Mouse (Mus musculus) fat pad, adult 2 months (tissue): ENCODE measurements at regions not wholly inside any gene's neighbourhood (a gene's known extent, or its start where the extent isn't known, plus 50 kb on each side); places are given as distances from the start of the nearest gene placed in this dataset.
"Not testable (repeated sequence)": the region's sequence is repeated elsewhere in the genome, so short reads cannot be mapped to it uniquely, and the experiment has no call there.

Experiments used
- DNase-seq: peaks from one replicate; pipeline ENCODE4 v3.0.0-alpha.2; 2011; ENCODE audit warnings: low read depth, low spot score; ENCODE audit errors: extremely low read depth

- no peak for DNase-seq
Measured at GRCm38 (mm10) chr12:32434506-32435002, 56.0 kb downstream of the Ccdc71l start.

DNA sequence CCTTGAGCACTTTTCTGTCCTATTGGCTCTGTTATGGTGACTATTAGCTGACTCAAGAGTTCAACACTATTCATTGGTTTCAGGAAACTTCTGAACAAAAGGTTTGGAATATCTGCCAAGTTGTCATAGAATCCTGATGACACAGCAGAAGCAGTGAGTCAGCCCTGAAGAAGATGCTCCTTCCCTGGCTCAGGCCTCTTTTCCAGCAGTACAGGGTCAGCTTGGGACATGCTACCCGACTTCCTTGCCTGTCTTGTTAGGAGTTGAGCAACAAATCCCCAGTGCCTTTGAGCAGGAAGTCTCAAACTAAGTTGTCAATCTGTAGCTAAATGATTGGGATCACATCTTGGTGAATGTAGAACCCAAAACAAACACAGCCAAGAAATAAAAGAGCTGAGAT is 56.6 kb downstream of the Ccdc71l start:
- no peak for DNase-seq

- no peak for DNase-seq
Measured at GRCm38 (mm10) chr12:32438209-32438608, 59.7 kb downstream of the Ccdc71l start.

DNA sequence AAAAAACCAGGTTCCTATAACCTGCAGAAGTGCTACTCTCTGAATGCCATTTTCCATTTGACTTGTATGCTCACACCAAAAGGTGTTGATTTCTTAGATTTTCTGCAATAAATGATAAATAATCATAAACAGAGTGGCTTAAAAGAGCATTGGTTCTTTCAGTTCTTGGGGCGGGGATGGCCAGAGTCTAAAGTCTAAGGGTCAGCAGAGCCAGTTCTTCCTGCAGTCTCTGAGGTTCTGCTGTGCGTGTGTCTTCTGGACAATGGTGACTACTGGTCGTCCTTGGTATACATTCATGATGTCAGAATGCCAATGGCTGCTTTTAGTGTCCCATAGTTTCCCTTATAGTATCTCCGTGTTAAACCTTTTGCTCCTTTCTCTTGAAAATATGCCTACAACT is 66.3 kb downstream of the Ccdc71l start:
- DNase-seq: no peak

DNA sequence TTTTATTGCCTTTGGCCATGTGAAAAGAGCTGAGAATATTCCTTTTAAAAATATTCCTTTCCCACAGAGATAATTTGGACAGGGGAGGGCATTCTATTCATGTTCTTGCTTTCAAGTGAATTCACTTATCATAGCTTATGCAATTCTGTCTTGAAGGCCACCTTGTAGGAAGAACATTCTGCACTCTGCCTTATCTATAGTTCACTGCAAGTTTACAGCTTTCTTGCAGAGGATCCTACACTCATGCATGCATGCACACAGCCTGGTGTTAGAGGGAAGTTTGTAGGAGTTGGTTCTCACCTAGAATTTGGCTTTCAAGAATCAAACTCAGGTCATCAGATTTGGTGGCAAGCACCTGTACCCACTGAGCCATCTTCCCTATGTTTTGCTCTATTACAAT is 67.4 kb downstream of the Ccdc71l start:
- no peak for DNase-seq

DNA sequence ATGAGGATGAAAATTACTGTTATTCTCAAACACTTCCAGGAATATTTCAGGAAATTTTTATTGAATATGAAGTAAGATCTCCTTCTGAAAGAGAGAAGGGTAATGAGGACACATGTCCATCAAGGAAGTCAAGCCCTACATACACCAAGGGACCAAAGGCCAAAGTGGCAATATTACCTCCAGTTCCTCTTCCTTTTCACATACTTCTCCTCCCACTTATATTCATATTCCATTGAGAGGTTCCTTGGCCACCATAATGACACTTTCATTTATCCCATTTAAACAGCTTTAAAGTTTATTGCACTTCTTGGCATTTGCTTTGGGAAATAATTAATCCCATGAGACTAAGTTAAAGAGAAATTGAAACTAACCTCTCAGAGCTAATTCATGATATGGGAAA is 70.9 kb downstream of the Ccdc71l start:
- no peak for DNase-seq

GRCm38 (mm10) chr12:32451226-32451625 is 72.7 kb downstream of the Ccdc71l start:
- no peak for DNase-seq

DNA sequence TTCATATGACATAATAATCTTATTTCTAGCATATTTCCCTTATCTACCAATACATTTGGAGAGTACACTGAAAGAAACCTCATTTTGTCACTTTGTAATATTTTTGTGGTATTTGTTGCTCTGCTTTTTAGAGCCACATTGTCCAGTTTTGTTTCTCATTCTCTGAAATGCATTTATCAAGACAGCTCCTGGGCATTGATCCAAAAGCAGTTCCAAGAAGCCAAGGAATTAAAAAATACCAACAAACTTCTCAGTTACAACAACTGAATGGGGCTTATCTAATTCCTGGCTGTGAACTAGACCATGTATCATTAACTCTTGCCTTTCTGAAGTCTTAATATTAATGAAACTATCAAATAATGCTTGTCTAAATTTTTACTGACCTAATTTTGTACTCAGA is 76.3 kb downstream of the Ccdc71l start:
- no peak for DNase-seq

GRCm38 (mm10) chr12:32455231-32455630 is 76.7 kb downstream of the Ccdc71l start:
- not testable (repeated sequence) for DNase-seq

- DNase-seq: no peak
Measured at GRCm38 (mm10) chr12:32455913-32456312, 77.4 kb downstream of the Ccdc71l start.

DNA sequence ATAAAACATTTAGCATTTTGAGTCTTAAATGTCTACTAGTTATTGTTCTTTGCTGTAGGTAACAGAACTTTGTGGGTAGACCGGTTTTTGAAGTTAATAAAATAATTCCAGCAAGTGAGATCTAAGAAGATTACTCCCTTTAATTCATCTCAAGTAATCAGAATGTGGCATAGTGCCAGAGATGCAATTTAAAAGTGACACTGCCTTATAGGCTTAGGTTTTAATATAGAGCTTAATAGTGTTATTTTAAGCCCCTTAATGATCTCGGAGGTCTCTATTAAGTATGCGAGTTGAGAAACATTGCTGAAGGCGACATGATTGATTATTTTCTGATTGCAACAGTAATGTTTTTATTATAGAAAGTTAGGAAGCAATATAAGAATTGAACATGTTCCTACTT is 78.3 kb downstream of the Ccdc71l start:
- DNase-seq: peak; percentile 55

DNA sequence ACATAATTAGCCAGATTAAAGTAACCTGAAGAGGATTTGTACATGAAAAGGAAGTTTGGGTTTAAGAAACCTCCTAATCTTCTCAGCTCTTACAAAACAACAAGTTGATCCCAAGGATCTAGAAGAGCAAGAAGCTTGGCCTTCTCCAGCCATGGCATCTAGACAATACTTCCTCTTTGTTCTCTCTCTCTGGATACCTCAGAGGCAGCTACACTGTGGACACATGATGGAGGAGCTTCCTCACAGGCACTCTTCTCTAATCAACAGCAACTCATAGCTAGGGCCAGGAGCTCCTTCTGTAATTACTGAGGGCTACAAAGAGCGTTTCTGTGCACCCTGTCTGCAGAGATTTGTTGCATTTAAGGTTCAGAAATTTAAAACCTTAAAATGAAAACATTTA is 79.9 kb downstream of the Ccdc71l start:
- peak; percentile 37 for DNase-seq

GRCm38 (mm10) chr12:32460330-32460998 is 82.0 kb downstream of the Ccdc71l start:
- peak; percentile 14 for DNase-seq

DNA sequence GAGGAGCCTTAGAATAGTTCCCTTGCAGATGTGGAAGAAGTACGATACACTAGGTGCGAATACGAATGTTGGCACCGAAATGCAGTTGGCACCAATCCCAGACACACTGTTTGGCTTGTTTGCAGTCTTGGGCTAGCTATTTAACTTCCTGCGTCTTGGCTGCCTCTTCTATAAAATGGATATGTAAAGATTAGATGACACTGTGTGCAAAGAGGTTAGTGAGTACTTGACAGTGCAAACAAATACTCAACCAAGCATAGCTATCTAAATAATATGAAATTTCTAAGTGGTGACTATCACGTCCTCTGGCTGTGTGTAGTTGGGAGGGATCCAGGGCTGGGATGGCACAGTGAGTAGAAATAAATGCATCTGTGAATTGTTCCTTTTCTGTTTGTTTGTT is 86.9 kb downstream of the Ccdc71l start:
- no peak for DNase-seq

- no peak for DNase-seq
Measured at GRCm38 (mm10) chr12:32469863-32470262, 91.4 kb downstream of the Ccdc71l start.

DNA sequence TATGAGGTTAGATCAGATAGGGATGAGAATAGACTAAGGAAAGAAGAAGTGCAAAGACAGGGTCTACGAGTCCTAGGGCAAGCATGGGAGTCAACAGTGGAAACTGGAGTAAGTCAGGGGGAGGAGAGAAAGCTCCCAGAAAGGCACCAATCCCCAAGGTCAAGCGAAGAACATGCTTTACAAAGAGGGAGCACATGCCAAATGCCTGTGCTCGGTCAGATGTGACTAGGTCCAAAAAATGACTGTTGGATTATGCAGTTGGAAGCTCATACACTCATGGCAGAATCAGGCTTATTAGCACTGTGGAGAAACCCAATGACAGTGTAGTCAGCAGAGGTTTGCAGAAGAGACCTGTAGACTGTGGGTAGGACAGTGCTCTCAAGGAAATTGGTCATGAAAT is 100.9 kb downstream of the Ccdc71l start:
- no peak for DNase-seq

- DNase-seq: no peak
Measured at GRCm38 (mm10) chr12:32480268-32480667, 101.8 kb downstream of the Ccdc71l start.

DNA sequence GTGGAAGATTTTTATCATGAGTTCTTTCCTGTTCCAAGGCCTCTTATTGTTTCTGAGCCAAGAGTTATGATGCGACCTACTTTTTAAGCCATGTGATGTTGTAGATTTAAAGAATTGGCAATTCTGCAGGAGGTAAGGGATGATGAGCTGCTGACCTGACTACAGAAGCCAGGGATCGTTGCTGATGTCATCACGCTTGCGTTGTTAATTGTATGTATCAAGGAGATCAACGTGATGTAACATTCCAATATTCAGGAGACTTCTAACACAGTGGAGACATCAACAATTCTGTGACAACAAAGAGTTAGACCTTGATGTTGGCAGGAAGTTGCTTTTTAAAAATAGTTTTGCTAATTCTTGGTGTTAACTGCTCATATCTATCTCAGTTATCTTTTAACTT is 102.5 kb downstream of the Ccdc71l start:
- DNase-seq: no peak

DNA sequence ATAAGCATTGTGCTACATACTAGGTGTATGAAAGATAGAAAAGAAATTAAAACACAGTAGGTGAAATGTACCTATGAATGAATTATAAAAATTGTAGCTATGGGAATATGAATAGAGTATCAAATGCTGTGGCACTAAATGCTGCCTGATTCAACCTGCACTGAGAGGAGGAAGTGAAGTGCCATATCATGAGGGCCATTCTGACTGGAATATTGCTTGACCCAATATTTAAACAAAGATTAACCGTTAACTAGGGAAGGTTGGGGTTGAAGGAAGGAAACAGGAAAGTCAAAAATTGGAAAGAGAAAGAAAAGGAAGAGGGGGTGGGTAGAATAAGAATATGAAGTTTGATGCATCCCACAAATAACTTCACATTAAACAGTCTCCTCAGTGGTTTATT is 103.8 kb downstream of the Ccdc71l start:
- no peak for DNase-seq

- DNase-seq: no peak
Measured at GRCm38 (mm10) chr12:32482777-32483176, 104.3 kb downstream of the Ccdc71l start.

GRCm38 (mm10) chr12:32486246-32486645 is 107.7 kb downstream of the Ccdc71l start:
- no peak for DNase-seq

DNA sequence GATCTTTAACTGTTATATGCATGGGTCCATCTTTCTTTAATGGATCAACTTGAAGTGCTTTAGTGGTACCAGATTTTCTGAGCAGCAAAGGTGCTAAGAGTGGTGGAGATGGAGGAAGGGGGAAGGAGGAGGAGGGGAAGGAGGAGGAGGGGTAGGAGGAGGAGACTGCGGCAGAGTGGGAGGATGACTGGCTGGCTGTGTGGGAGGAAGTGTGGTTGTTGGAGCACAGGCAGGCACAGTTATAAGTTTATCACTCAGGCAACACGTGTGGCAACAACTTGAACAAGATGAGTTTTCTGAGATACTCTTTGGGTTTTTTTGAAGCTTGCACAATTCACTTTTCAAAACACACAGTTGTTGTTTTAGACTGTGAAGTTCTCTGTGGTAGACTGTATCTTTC is 108.2 kb downstream of the Ccdc71l start:
- no peak for DNase-seq

DNA sequence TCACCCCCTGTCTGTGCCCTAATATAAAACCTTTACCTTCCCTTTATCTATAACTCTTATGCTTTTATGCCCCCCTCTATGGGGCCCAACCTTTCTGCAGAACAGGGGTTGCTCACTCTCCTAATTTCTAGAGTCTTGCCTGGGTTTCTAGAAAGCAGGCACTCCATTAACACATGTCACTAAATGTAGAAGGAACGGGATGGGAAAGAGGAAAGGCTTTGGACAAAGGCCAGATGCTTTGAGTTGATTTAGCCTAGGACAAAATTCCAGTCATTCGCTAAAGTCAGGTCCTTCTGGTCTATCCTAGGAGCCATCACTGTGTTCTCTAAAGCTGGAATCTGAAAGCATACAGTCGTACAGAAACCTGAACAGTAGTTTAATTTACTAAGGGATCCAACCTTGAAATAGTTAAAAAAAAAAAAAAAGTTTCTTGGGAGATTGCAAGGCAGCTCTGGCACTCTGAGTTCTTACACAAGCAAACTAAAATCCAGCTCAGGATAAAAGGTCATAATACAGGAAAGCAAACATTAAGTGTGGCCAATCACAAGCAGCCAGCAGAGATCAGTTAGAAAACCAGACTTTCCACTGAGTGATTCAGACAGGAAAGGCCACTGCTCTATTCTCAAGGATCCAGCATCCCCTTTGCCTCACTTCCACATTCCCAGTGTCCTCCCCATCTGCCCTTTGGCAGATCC is 109.5 kb downstream of the Ccdc71l start:
- no peak for DNase-seq
